In genomic region chr1:156985657-156986640, GRCm38 (mm10) we compare ENCODE assay signal across 9 mouse cellular contexts. TPM values are rescaled to one million over a fixed set of nuclear protein-coding genes. Genes with fewer than 3 reads are reported as not detected.
DNase-seq lines count a peak whose midpoint lies in the region; ATAC-seq and TF ChIP-seq lines count a peak whose summit lies in the region.
"Had no signal": no experiment of that assay in that cellular context is flagged by ENCODE, and none has a peak within 500 bp of the region (broad histone marks: within the 10 kb centered on the region; RNA-seq: fewer than 3 reads in every experiment).

No protein-coding gene starts in this region.

- H3K27me3 ChIP-seq in hindbrain, postnatal 0 days (ENCODE audit: insufficient read depth, low read length) = no peaks in the 10 kb centered on the region
- no peaks in the 10 kb centered on the region for H3K27me3 ChIP-seq in midbrain, embryonic 14.5 days (ENCODE audit: control insufficient read depth, insufficient read depth, low read length)
- H3K27me3 ChIP-seq: hindbrain, embryonic 13.5 days had no signal

- no peak for TF ChIP-seq CTCF in hindbrain, postnatal 0 days (IDR thresholded peaks at IDR 0.05; ENCODE audit: low read depth)

- peaks cover 11% of the 10 kb centered on the region; the same call in 1 of the 2 replicates for H3K4me1 ChIP-seq in hindbrain, postnatal 0 days (ENCODE audit: insufficient read depth, low read length)
- H3K4me1 ChIP-seq in midbrain, embryonic 14.5 days (ENCODE audit: control insufficient read depth, insufficient read depth, low read length) = peaks cover 19% of the 10 kb centered on the region

- 54% methylated on average over 6 of the region's 6 CpGs for WGBS in hindbrain, postnatal 0 days
- WGBS in midbrain, embryonic 14.5 days = 53% methylated on average over 6 of the region's 6 CpGs

- no peak overlapping the region for H3K4me2 ChIP-seq in hindbrain, postnatal 0 days (ENCODE audit: low read depth, low read length)
- no peak overlapping the region for H3K4me2 ChIP-seq in midbrain, embryonic 14.5 days (ENCODE audit: low read length)
- H3K4me2 ChIP-seq: hindbrain, embryonic 13.5 days had no signal

- no peak overlapping the region for H3K9ac ChIP-seq in hindbrain, postnatal 0 days (replicated peaks; ENCODE audit: low read length)
- H3K9ac ChIP-seq in midbrain, embryonic 14.5 days (replicated peaks; ENCODE audit: low read length) = no peak overlapping the region
- H3K9ac ChIP-seq: hindbrain, embryonic 13.5 days had no signal

- ATAC-seq in activated CD4-positive, CD25-positive, alpha-beta regulatory T cell, adult 4 months = peak; percentile 90
- ATAC-seq in inflammation-experienced regulatory T-cells, adult 6 months = peak; percentile 93
- no peak for ATAC-seq in hindbrain, postnatal 0 days
- no peak for ATAC-seq in midbrain, embryonic 14.5 days (ENCODE audit: low FRiP score, low TSS enrichment)

- no peak overlapping the region for H3K27ac ChIP-seq in hindbrain, postnatal 0 days
- no peak overlapping the region for H3K27ac ChIP-seq in midbrain, embryonic 14.5 days (replicated peaks; ENCODE audit: low read depth, low read length)
- H3K27ac ChIP-seq: hindbrain, embryonic 13.5 days had no signal

- no peaks in the 10 kb centered on the region for H3K9me3 ChIP-seq in hindbrain, postnatal 0 days (ENCODE audit: low read length)
- no peaks in the 10 kb centered on the region for H3K9me3 ChIP-seq in midbrain, embryonic 14.5 days (ENCODE audit: control insufficient read depth, low read length)
- H3K9me3 ChIP-seq: hindbrain, embryonic 13.5 days had no signal

- no peaks in the 10 kb centered on the region for H3K36me3 ChIP-seq in hindbrain, postnatal 0 days (ENCODE audit: insufficient read depth, low read length)
- no peaks in the 10 kb centered on the region for H3K36me3 ChIP-seq in midbrain, embryonic 14.5 days (ENCODE audit: control insufficient read depth, insufficient read depth, low read length)
- H3K36me3 ChIP-seq: hindbrain, embryonic 13.5 days had no signal

- peak; percentile 39 for DNase-seq in kidney, postnatal 14 days
- DNase-seq in kidney, postnatal 4 days = no peak
- peak; percentile 89 for DNase-seq in retina, postnatal 1 day
- no peak for DNase-seq in hindbrain, postnatal 0 days (ENCODE audit: low spot score)
- no peak for DNase-seq in cerebellum, postnatal 4 days (ENCODE audit: low spot score in 2 of 2)
- DNase-seq in midbrain, embryonic 14.5 days = no peak

- H3K4me3 ChIP-seq in hindbrain, postnatal 0 days (ENCODE audit: low read length) = no peak overlapping the region
- no peak overlapping the region for H3K4me3 ChIP-seq in midbrain, embryonic 14.5 days (replicated peaks; ENCODE audit: low read depth, low read length)
- H3K4me3 ChIP-seq: hindbrain, embryonic 13.5 days had no signal

RNA-seq across cellular contexts. Expression of gene Ralgps2, which starts 46.5 kb away (rescaled TPM):
- 10 to 100 TPM; 26.6 to 41.1 TPM for polyA plus RNA-seq in activated CD4-positive, CD25-positive, alpha-beta regulatory T cell, adult 4 months (2017; shearing (Covaris generic))
- polyA plus RNA-seq in inflammation-experienced regulatory T-cells, adult 6 months (2017; shearing (Covaris generic)) = 10 to 100 TPM; 24.6 to 48.2 (median 34.1) TPM
- 52.8 and 53.6 TPM in 2 replicates for total RNA-seq in hindbrain, postnatal 0 days (2014; rRNA removed)
- 70.1 and 75.5 TPM in 2 replicates for polyA plus RNA-seq in hindbrain, postnatal 0 days (2015; fragmentation: Nextera tagmentation; extraction: Ambion mirVana)
- polyA plus RNA-seq in midbrain, embryonic 14.5 days (2014; fragmentation: Nextera tagmentation; extraction: Ambion mirVana) = 122 and 132 TPM in 2 replicates

Comparison
In these comparisons a context has a peak if more than half of its experiments do, and no peak if none do; other contexts are left out.
1. DNase-seq: peak in kidney, postnatal 14 days (single experiment) and retina, postnatal 1 day (single experiment); none in kidney, postnatal 4 days (0 of 2), hindbrain, postnatal 0 days (single experiment), cerebellum, postnatal 4 days (0 of 2) and midbrain, embryonic 14.5 days (single experiment).
2. ATAC-seq: peak in activated CD4-positive, CD25-positive, alpha-beta regulatory T cell, adult 4 months (single experiment) and inflammation-experienced regulatory T-cells, adult 6 months (single experiment); none in hindbrain, postnatal 0 days (single experiment) and midbrain, embryonic 14.5 days (single experiment).